In the genomic region with DNA sequence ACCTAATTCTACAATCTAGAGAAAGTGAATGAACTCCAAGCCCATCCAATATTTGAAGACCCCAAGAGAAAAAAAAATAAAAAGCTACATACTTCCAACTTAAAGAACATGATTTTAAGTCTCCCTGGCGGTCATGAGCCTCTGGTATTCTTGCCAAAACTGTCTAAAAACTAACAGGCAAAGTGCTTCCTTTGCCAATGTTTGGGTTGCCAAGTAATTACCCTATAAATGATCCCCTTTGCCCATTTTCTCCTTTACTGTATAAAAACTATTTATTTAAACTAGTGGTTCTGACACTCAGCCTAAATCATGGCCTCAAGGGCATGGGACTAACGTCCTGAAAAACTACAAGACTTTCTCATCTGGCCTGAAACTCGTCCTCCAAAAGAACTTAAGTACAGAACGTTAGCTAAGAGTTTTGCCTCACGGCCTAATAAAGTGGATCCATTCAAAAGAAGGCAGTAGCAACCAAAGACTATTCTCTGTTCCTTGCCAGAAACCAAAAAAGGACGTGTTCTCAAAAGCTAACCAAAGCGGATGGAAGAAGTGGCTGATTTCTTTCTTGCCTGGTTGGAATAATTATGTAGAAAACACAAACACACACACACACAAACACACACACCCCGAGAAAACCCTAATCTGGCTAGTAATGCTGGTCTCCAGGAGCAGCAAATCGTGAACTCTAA, we compare ENCODE assay signal across 8 mouse cellular contexts. TPM values are rescaled to one million over a fixed set of nuclear protein-coding genes. Genes with fewer than 3 reads are reported as not detected.
A peak's percentile ranks its signal among the peaks of the same experiment; 100 is the strongest.
DNase-seq lines count a peak whose midpoint lies in the region; ATAC-seq and TF ChIP-seq lines count a peak whose summit lies in the region.

No protein-coding gene starts in this region.

- H3K9me3 ChIP-seq in hindbrain, embryonic 10.5 days = no peaks in the 10 kb centered on the region
- H3K9me3 ChIP-seq in midbrain, embryonic 12.5 days = no peaks in the 10 kb centered on the region

- H3K27me3 ChIP-seq in kidney, adult 2 months (replicated peaks; ENCODE audit: control insufficient read depth, insufficient read depth, low read length) = no peaks in the 10 kb centered on the region
- H3K27me3 ChIP-seq in hindbrain, embryonic 10.5 days (ENCODE audit: insufficient read depth, poor library complexity, severe bottlenecking) = 0 out of 2 replicates have a peak, but pooled peaks cover 4% of the 10 kb centered on the region
- H3K27me3 ChIP-seq in midbrain, embryonic 12.5 days = peaks cover 10% of the 10 kb centered on the region; the same call in 1 of the 2 replicates

- ATAC-seq in midbrain, embryonic 12.5 days (ENCODE audit: low FRiP score, low read depth) = no peak

- H3K4me3 ChIP-seq in kidney, adult 2 months (ENCODE audit: insufficient read depth, low read depth, low read length) = peak overlapping the region; percentile 67
- peak overlapping the region; percentile 89 for H3K4me3 ChIP-seq in hindbrain, embryonic 10.5 days
- peak overlapping the region; percentile 83 for H3K4me3 ChIP-seq in midbrain, embryonic 12.5 days

- WGBS in kidney, adult 2 months = 39% methylated on average over 9 of the region's 9 CpGs
- WGBS in hindbrain, embryonic 10.5 days = 57% methylated on average over 9 of the region's 9 CpGs
- WGBS in midbrain, embryonic 12.5 days = 44% methylated on average over 9 of the region's 9 CpGs

- peak overlapping the region; percentile 91 for H3K4me2 ChIP-seq in midbrain, embryonic 12.5 days (replicated peaks)

- peak; percentile 41 for DNase-seq in kidney, adult 2 months
- DNase-seq in kidney, postnatal 4 days = no peak
- peak; percentile 4 for DNase-seq in ZHBTc4 (ENCODE audit: low read depth, low spot score)
- DNase-seq in hindbrain, embryonic 10.5 days (ENCODE audit: low spot score) = no peak
- DNase-seq in thymus, postnatal 25 days = no peak
- no peak for DNase-seq in cerebellum, adult 8-10 months
- no peak for DNase-seq in left cerebral cortex, adult 9 months (ENCODE audit: low spot score in 2 of 2)

- H3K36me3 ChIP-seq in kidney, adult 2 months (ENCODE audit: control insufficient read depth, insufficient read depth, low read length) = no peaks in the 10 kb centered on the region
- H3K36me3 ChIP-seq in hindbrain, embryonic 10.5 days = no peaks in the 10 kb centered on the region
- H3K36me3 ChIP-seq in midbrain, embryonic 12.5 days = no peaks in the 10 kb centered on the region

- peak overlapping the region; percentile 82; the same call in 1 of the 2 replicates for H3K9ac ChIP-seq in midbrain, embryonic 12.5 days (replicated peaks)

- no peak for TF ChIP-seq CTCF in kidney, adult 2 months (conservative IDR thresholded peaks at IDR 0.05; ENCODE audit: insufficient read depth, insufficient read length, low read depth, low read length)

- peaks cover 4% of the 10 kb centered on the region; the same call in 1 of the 2 replicates for H3K4me1 ChIP-seq in kidney, adult 2 months (ENCODE audit: control insufficient read depth, insufficient read depth, low read length)
- peaks cover 13% of the 10 kb centered on the region for H3K4me1 ChIP-seq in hindbrain, embryonic 10.5 days (replicated peaks)
- peaks cover 8% of the 10 kb centered on the region; the same call in 1 of the 2 replicates for H3K4me1 ChIP-seq in midbrain, embryonic 12.5 days

- TF ChIP-seq POLR2A in kidney, adult 2 months (IDR thresholded peaks at IDR 0.05; ENCODE audit: low read depth, low read length) = no peak

- H3K27ac ChIP-seq in kidney, adult 2 months (ENCODE audit: insufficient read depth, low read depth, low read length) = 0 out of 2 replicates have a peak overlapping the region, but pooled peaks have one; percentile 37
- no peak overlapping the region for H3K27ac ChIP-seq in hindbrain, embryonic 10.5 days
- H3K27ac ChIP-seq in midbrain, embryonic 12.5 days (replicated peaks) = no peak overlapping the region

RNA-seq across cellular contexts. Expression of gene Acer3, which starts 12.9 kb away (rescaled TPM):
- polyA plus RNA-seq in kidney, adult 2 months (2012; rRNA removed) = 8.1 and 11.9 TPM in 2 replicates
- 18.5 and 22.2 TPM in 2 replicates for polyA plus RNA-seq in hindbrain, embryonic 10.5 days (2016; fragmentation: Nextera tagmentation; extraction: Ambion mirVana)
- 16.0 and 16.5 TPM in 2 replicates for polyA plus RNA-seq in midbrain, embryonic 12.5 days (2016; fragmentation: Nextera tagmentation; extraction: Ambion mirVana)

RNA-seq across cellular contexts. Expression of gene Tsku, which starts 53.1 kb away (rescaled TPM):
- polyA plus RNA-seq in kidney, adult 2 months (2012; rRNA removed) = 9.5 and 13.1 TPM in 2 replicates
- 8.1 and 10.2 TPM in 2 replicates for polyA plus RNA-seq in hindbrain, embryonic 10.5 days (2016; fragmentation: Nextera tagmentation; extraction: Ambion mirVana)
- 6.8 and 9.1 TPM in 2 replicates for polyA plus RNA-seq in midbrain, embryonic 12.5 days (2016; fragmentation: Nextera tagmentation; extraction: Ambion mirVana)

Comparison
In these comparisons a context has a peak if more than half of its experiments do, and no peak if none do; other contexts are left out.
1. DNase-seq: peak in kidney, adult 2 months (single experiment) and ZHBTc4 (single experiment); none in kidney, postnatal 4 days (0 of 2), hindbrain, embryonic 10.5 days (single experiment), thymus, postnatal 25 days (single experiment), cerebellum, adult 8-10 months (single experiment) and left cerebral cortex, adult 9 months (0 of 2).
2. Peak in every context shown above with its lines, with median percentiles within 50 percentile points of each other: H3K4me3 ChIP-seq.